Mouse (Mus musculus) lung, embryonic 14.5 days (tissue): ENCODE measurements around the gene Mrgprg. TPM values are rescaled to one million over a fixed set of nuclear protein-coding genes. Genes with fewer than 3 reads are reported as not detected.
A peak's percentile ranks its signal among the peaks of the same experiment; 100 is the strongest.

Experiments
- ATAC-seq: fragments of 200-750 bp; cut with Nextera tagmentation; 2 replicates; pipeline ENCODE4 v1.8.0; 2017; ENCODE audit warnings: mild to moderate bottlenecking, moderate TSS enrichment, moderate library complexity; ENCODE audit not compliant: insufficient read depth
- DNase-seq: peaks from one replicate; pipeline ENCODE4 v3.0.0-alpha.2; 2015
- H3K27ac ChIP-seq: fragments of 300-500 bp; sonication (generic); 2 replicates; pipeline ENCODE4 v1.5.1; 2014; ENCODE audit warnings: low read depth, mild to moderate bottlenecking, moderate library complexity
- H3K27me3 ChIP-seq: fragments of 300-500 bp; sonication (generic); 2 replicates; pipeline ENCODE4 v1.6.1; 2014; ENCODE audit warnings: low read length, control low read depth; ENCODE audit not compliant: insufficient read depth
- H3K36me3 ChIP-seq: fragments of 300-500 bp; sonication (generic); 2 replicates; pipeline ENCODE4 v1.6.1; 2014; ENCODE audit warnings: control low read depth; ENCODE audit not compliant: insufficient read depth
- H3K4me1 ChIP-seq: fragments of 300-500 bp; sonication (generic); 2 replicates; pipeline ENCODE4 v1.6.1; 2014; ENCODE audit warnings: antibody characterized with exemption, control low read depth; ENCODE audit not compliant: insufficient read depth
- H3K4me2 ChIP-seq: fragments of 300-500 bp; sonication (generic); 2 replicates; pipeline ENCODE4 v1.6.1; 2014; ENCODE audit warnings: mild to moderate bottlenecking
- H3K4me3 ChIP-seq: fragments of 300-500 bp; sonication (generic); 2 replicates; pipeline ENCODE4 v1.5.1; 2014; ENCODE audit warnings: low read depth, low read length
- H3K9ac ChIP-seq: fragments of 300-500 bp; sonication (generic); 2 replicates; pipeline ENCODE4 v1.6.1; 2014
- H3K9me3 ChIP-seq: fragments of 300-500 bp; sonication (generic); 2 replicates; pipeline ENCODE4 v1.6.1; 2016; ENCODE audit warnings: low read depth, low read length, control low read depth
- CTCF ChIP-seq: IDR thresholded peaks from 2 replicates; pipeline ENCODE4 v1.5.1; 2016; ENCODE audit warnings: antibody characterized with exemption, low read depth
- WGBS: fragments of 180-500 bp; shearing (Covaris S2); extraction: QIAGEN DNeasy Blood & Tissue Kit; methylation state at CpG from one replicate; pipeline ENCODE4 v1.1.7; 2014; 5-methylcytosine and 5-hydroxymethylcytosine counted together
- polyA plus RNA-seq: library from polyadenylated mRNA; unstranded; fragments of >200 nt; fragmentation: Nextera tagmentation; extraction: Ambion mirVana; gene quantifications from 2 replicates; pipeline ENCODE4 v1.2.1, GENCODE M21; 2014

Mrgprg gene
- polyA plus RNA-seq, 1 experiment from 2014 or later = not detected

GRCm38 (mm10) chr7:143792336-143792985 lies 25.7 kb upstream of the Mrgprg start:
- H3K9ac ChIP-seq = no peak overlapping the region
- H3K27ac ChIP-seq = no peak overlapping the region
- WGBS = 69% methylated on average over 6 of the region's 6 CpGs
- H3K36me3 ChIP-seq = peaks cover 19% of the 10 kb centered on the region; the same call in 1 of the 2 replicates
- H3K9me3 ChIP-seq = no peaks in the 10 kb centered on the region
- no peak overlapping the region for H3K4me3 ChIP-seq
- no peaks in the 10 kb centered on the region for H3K27me3 ChIP-seq
- H3K4me1 ChIP-seq = no peaks in the 10 kb centered on the region
- H3K4me2 ChIP-seq = no peak overlapping the region
- TF ChIP-seq CTCF = no peak
- DNase-seq = no peak
- no peak for ATAC-seq

DNA sequence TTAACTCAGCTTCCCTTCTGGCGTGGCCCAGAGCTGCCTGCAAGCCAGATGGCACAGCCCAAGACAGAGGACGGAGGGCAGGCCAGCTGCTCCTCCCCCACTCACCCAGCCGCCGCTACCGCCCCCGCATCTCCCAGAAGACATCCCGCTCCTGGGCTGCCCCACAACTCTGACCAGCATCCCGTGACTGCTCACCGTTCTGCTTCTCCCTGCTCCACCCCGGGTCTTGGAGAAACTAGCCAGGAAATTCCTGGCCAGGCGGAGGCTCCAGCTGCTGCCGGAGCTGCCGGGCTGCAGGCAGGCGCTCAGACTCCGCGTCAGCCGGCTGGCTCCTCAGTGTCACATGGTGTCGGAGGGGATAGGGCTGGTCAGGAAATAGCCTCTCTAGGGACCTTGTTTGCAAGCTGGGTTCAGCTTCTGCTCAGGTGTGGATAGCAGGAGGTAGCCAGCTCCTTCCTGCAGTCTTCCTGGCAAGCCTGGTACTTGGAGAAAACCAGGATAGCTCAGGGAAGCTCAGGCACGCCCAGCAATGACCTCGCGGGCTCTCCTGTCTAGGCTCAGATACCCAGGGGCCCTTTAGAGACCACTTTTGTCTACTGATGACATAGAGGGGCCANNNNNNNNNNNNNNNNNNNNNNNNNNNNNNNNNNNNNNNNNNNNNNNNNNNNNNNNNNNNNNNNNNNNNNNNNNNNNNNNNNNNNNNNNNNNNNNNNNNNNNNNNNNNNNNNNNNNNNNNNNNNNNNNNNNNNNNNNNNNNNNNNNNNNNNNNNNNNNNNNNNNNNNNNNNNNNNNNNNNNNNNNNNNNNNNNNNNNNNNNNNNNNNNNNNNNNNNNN lies 17.4 kb upstream of the Mrgprg start, which contains the start of gene Mrgpre:
Gene Mrgpre, minus strand, starts transcription at position 505 of the 834 bp plus-strand sequence.
- no peaks in the 10 kb centered on the region for H3K27me3 ChIP-seq
- TF ChIP-seq CTCF = no peak
- peak within 1 kb of the TSS; percentile 42; the same call in 1 of the 2 replicates for H3K27ac ChIP-seq
- peak; percentile 94 for ATAC-seq
- peak within 1 kb of the TSS; percentile 38 for H3K4me3 ChIP-seq
- H3K36me3 ChIP-seq = no peaks in the 10 kb centered on the region
- 3% methylated on average over 21 of the region's 21 CpGs for WGBS
- peaks cover 4% of the 10 kb centered on the region; the same call in 1 of the 2 replicates for H3K4me1 ChIP-seq
- H3K9ac ChIP-seq = peak within 1 kb of the TSS; percentile 37
- H3K9me3 ChIP-seq = no peaks in the 10 kb centered on the region
- peak; percentile 87 for DNase-seq
- peak within 1 kb of the TSS; percentile 65 for H3K4me2 ChIP-seq

- no peaks in the 10 kb centered on the region for H3K36me3 ChIP-seq
- H3K27me3 ChIP-seq = no peaks in the 10 kb centered on the region
- ATAC-seq = peak; percentile 68
- WGBS = 10% methylated on average over 6 of the region's 6 CpGs
- peak overlapping the region; percentile 38 for H3K4me3 ChIP-seq
- H3K4me2 ChIP-seq = peak overlapping the region; percentile 65
- H3K4me1 ChIP-seq = peaks cover 4% of the 10 kb centered on the region; the same call in 1 of the 2 replicates
- no peak for DNase-seq
- peak overlapping the region; percentile 42; the same call in 1 of the 2 replicates for H3K27ac ChIP-seq
- TF ChIP-seq CTCF = no peak
- peak overlapping the region; percentile 37; the same call in 1 of the 2 replicates for H3K9ac ChIP-seq
- H3K9me3 ChIP-seq = no peaks in the 10 kb centered on the region
These were observed 16.7 kb upstream of the Mrgprg start for GRCm38 (mm10) chr7:143783378-143783995.

- Histone ChIP-seq H3K9ac (no peak overlapping the region), H3K4me3 (no peak overlapping the region), H3K27me3 (no peaks in the 10 kb centered on the region), H3K9me3 (no peaks in the 10 kb centered on the region), H3K4me1 (no peaks in the 10 kb centered on the region), H3K36me3 (no peaks in the 10 kb centered on the region), H3K27ac (no peak overlapping the region), H3K4me2 (no peak overlapping the region)
- no peak for DNase-seq
- WGBS = 45% methylated on average over 2 of the region's 2 CpGs
- no peak for TF ChIP-seq CTCF
- no peak for ATAC-seq
These were observed 10.6 kb upstream of the Mrgprg start for GRCm38 (mm10) chr7:143777375-143777774.

DNA sequence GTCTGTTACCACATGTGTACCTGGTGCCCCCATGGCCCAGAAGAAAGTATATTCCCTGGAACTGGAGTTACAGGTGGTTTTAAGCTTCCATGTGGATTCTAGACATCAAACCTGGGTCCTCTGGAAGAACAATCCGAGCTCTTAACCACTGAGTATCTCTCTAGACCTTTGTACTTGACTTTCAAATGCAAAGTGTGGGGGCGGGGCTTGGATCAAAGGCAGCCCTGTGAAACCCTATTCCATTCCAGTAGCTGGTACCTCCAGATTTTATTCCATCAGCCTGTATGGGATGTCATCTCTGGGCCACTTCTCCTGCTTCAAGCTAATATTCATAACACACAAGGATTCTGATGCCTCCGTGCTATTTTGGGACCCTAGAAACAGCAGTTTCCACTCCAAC lies 9.3 kb upstream of the Mrgprg start:
- no peaks in the 10 kb centered on the region for H3K4me1 ChIP-seq
- no peaks in the 10 kb centered on the region for H3K36me3 ChIP-seq
- WGBS = 25% methylated on average over 3 of the region's 3 CpGs
- no peak for DNase-seq
- H3K27me3 ChIP-seq = no peaks in the 10 kb centered on the region
- no peak overlapping the region for H3K4me3 ChIP-seq
- no peaks in the 10 kb centered on the region for H3K9me3 ChIP-seq
- no peak for TF ChIP-seq CTCF
- H3K4me2 ChIP-seq = no peak overlapping the region
- no peak overlapping the region for H3K27ac ChIP-seq
- H3K9ac ChIP-seq = no peak overlapping the region
- no peak for ATAC-seq

DNA sequence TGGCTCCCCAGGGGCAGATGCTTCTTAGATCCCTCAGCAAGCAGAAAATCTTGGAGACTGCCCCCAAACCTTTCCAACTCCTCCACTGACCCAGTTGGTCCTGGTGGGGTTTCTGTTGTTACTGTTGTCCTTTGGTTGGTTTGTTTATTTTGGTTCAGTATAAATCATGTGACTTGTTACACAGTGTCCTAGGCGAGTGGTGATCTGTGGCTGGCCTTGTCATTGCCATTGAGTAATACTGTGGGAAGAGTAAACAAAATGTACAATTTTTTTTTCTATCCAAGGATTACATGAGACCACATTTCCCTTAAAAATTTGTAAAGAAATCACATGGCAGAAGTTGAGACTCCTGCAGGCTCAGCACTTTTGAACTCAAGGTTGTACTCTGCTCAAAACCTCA lies 2.7 kb upstream of the Mrgprg start:
- Histone ChIP-seq H3K9me3 (no peaks in the 10 kb centered on the region), H3K4me1 (0 out of 2 replicates have a peak, but pooled peaks cover 4% of the 10 kb centered on the region), H3K9ac (no peak overlapping the region), H3K36me3 (no peaks in the 10 kb centered on the region), H3K4me3 (no peak overlapping the region), H3K4me2 (no peak overlapping the region), H3K27me3 (peaks cover 7% of the 10 kb centered on the region), H3K27ac (no peak overlapping the region)
- no peak for TF ChIP-seq CTCF
- peak; percentile 81; the same call in 1 of the 2 replicates for ATAC-seq
- DNase-seq = peak; percentile 67
- WGBS = 14% methylated on average over 1 of the region's 1 CpGs
